27 mouse cellular contexts compared by ENCODE assay signal in the genomic region with DNA sequence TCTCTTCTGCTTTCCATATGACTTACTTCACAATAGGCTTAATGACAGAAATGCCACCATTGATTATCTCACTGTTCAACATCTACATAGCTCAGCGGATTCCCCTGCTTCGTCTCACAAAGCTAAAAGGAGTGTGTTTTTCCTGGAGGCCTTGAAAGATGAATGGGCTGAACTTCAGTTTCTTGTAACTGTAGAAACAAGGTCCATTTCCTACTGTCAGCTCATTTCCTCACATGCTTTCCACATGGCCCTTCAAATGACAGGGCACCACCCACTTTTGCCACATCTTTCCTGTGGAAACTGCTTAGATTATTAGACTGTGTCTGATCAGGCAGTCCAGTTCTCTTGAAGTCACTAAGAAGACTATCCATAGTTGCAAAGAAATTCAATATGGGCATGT. TPM values are rescaled to one million over a fixed set of nuclear protein-coding genes. Genes with fewer than 3 reads are reported as not detected.
DNase-seq lines count a peak whose midpoint lies in the region; ATAC-seq and TF ChIP-seq lines count a peak whose summit lies in the region.
"Had no signal": no experiment of that assay in that cellular context is flagged by ENCODE, and none has a peak within 500 bp of the region (broad histone marks: within the 10 kb centered on the region; RNA-seq: fewer than 3 reads in every experiment).

No protein-coding gene starts in this region.

- no peak overlapping the region for H3K4me3 ChIP-seq in heart, postnatal 0 days (ENCODE audit: low read depth, low read length)
- H3K4me3 ChIP-seq in kidney, embryonic 14.5 days (ENCODE audit: low read length): no peak overlapping the region
- H3K4me3 ChIP-seq: forebrain, embryonic 13.5 days; heart, embryonic 13.5 days; left cerebral cortex, adult 2 months; limb, embryonic 13.5 days; liver, embryonic 12.5 days; midbrain, embryonic 15.5 days had no signal

- WGBS in heart, postnatal 0 days: 69% methylated on average over 2 of the region's 2 CpGs
- 57% methylated on average over 2 of the region's 2 CpGs for WGBS in kidney, embryonic 14.5 days

- H3K27me3 ChIP-seq in heart, postnatal 0 days (ENCODE audit: control insufficient read depth, insufficient read depth, low read length): no peaks in the 10 kb centered on the region
- no peaks in the 10 kb centered on the region for H3K27me3 ChIP-seq in kidney, embryonic 14.5 days (ENCODE audit: control insufficient read depth, insufficient read depth, low read length)
- H3K27me3 ChIP-seq: forebrain, embryonic 13.5 days; heart, embryonic 13.5 days; limb, embryonic 13.5 days; liver, embryonic 12.5 days; midbrain, embryonic 15.5 days had no signal

- H3K4me1 ChIP-seq in heart, postnatal 0 days (ENCODE audit: control insufficient read depth, insufficient read depth): no peaks in the 10 kb centered on the region
- H3K4me1 ChIP-seq in kidney, embryonic 14.5 days (ENCODE audit: control insufficient read depth, insufficient read depth, low read length): no peaks in the 10 kb centered on the region
- H3K4me1 ChIP-seq: forebrain, embryonic 13.5 days; heart, embryonic 13.5 days; limb, embryonic 13.5 days; liver, embryonic 12.5 days; midbrain, embryonic 15.5 days had no signal

- no peaks in the 10 kb centered on the region for H3K9me3 ChIP-seq in heart, postnatal 0 days (replicated peaks; ENCODE audit: control insufficient read depth, low read length)
- H3K9me3 ChIP-seq in kidney, embryonic 14.5 days (ENCODE audit: control insufficient read depth, low read length): no peaks in the 10 kb centered on the region
- H3K9me3 ChIP-seq: forebrain, embryonic 13.5 days; heart, embryonic 13.5 days; limb, embryonic 13.5 days; liver, embryonic 12.5 days; midbrain, embryonic 15.5 days had no signal

- no peak for TF ChIP-seq CTCF in heart, postnatal 0 days (IDR thresholded peaks at IDR 0.05; ENCODE audit: low read depth)

- no peak for ATAC-seq in heart, postnatal 0 days (ENCODE audit: insufficient read depth, low read depth)
- no peak for ATAC-seq in kidney, embryonic 14.5 days (ENCODE audit: low FRiP score, low TSS enrichment)
- ATAC-seq in common myeloid progenitor, adult 5-6 weeks (replicated peaks; ENCODE audit: low read depth, poor library complexity, severe bottlenecking): peak; percentile 58
- ATAC-seq in megakaryocyte progenitor cell, adult 5-6 weeks (replicated peaks; ENCODE audit: poor library complexity): peak; percentile 71
- ATAC-seq: activated CD4-positive, CD25-positive, alpha-beta regulatory T cell, adult 4 months; forebrain, embryonic 13.5 days; hindbrain, embryonic 16.5 days; liver, embryonic 12.5 days; lung, postnatal 0 days; midbrain, embryonic 15.5 days had no signal

- no peak overlapping the region for H3K4me2 ChIP-seq in heart, postnatal 0 days (ENCODE audit: low read depth, low read length)
- H3K4me2 ChIP-seq in kidney, embryonic 14.5 days (replicated peaks; ENCODE audit: low read depth, low read length): no peak overlapping the region
- H3K4me2 ChIP-seq: forebrain, embryonic 13.5 days; heart, embryonic 13.5 days; limb, embryonic 13.5 days; liver, embryonic 12.5 days; midbrain, embryonic 15.5 days had no signal

- H3K9ac ChIP-seq in heart, postnatal 0 days (replicated peaks; ENCODE audit: low read depth, low read length): no peak overlapping the region
- no peak overlapping the region for H3K9ac ChIP-seq in kidney, embryonic 14.5 days (ENCODE audit: low read depth, low read length)
- H3K9ac ChIP-seq: forebrain, embryonic 13.5 days; heart, embryonic 13.5 days; limb, embryonic 13.5 days; liver, embryonic 12.5 days; midbrain, embryonic 15.5 days had no signal

- intact Hi-C loops in heart, postnatal 36 days (cut with DNase I): no loop called here
- intact Hi-C loops in left cerebral cortex, postnatal 4 days (cut with DNase I): no loop called here

- DNase-seq in heart, postnatal 0 days (ENCODE audit: low spot score): peak; percentile 14
- DNase-seq in heart, postnatal 36 days: no peak
- peak; percentile 14 for DNase-seq in kidney, postnatal 14 days
- DNase-seq in left cerebral cortex, postnatal 4 days: no peak
- DNase-seq: adrenal gland, adult 8-10 months; B cell, adult 2 months; cerebellum, adult 8-10 months; cerebellum, postnatal 25 days; gastrocnemius, postnatal 10 days; heart, postnatal 14 days; kidney, adult 8-10 months; lung, adult 18-20 months; lung, postnatal 4 days; spleen, adult 18-20 months; thymus, postnatal 14 days had no signal

- H3K36me3 ChIP-seq in heart, postnatal 0 days (replicated peaks; ENCODE audit: control insufficient read depth, insufficient read depth, low read length): peaks cover 70% of the 10 kb centered on the region
- peaks cover 70% of the 10 kb centered on the region for H3K36me3 ChIP-seq in kidney, embryonic 14.5 days (ENCODE audit: control insufficient read depth, insufficient read depth, low read length)

- H3K27ac ChIP-seq in heart, postnatal 0 days (ENCODE audit: low read depth): no peak overlapping the region
- no peak overlapping the region for H3K27ac ChIP-seq in kidney, embryonic 14.5 days (ENCODE audit: low read depth, low read length)
- H3K27ac ChIP-seq: forebrain, embryonic 13.5 days; heart, embryonic 13.5 days; left cerebral cortex, adult 2 months; limb, embryonic 13.5 days; liver, embryonic 12.5 days; midbrain, embryonic 15.5 days had no signal

- TF ChIP-seq EP300 in heart, postnatal 0 days (IDR thresholded peaks at IDR 0.05; ENCODE audit: low read depth): no peak

RNA-seq across cellular contexts. Expression of gene Nipa2, which starts 33.6 kb away (rescaled TPM):
- total RNA-seq in heart, postnatal 0 days (2014; rRNA removed; ENCODE audit: low replicate concordance): 28.9 and 40.0 TPM in 2 replicates
- polyA plus RNA-seq in heart, postnatal 0 days (2015; fragmentation: Nextera tagmentation; extraction: Ambion mirVana): 30.4 and 32.2 TPM in 2 replicates
- total RNA-seq in heart, postnatal 36 days (2021): 10 to 100 TPM; 41.2 to 48.9 TPM
- 39.8 and 56.1 TPM in 2 replicates for polyA plus RNA-seq in kidney, embryonic 14.5 days (2014; fragmentation: Nextera tagmentation; extraction: Ambion mirVana)
- total RNA-seq in common myeloid progenitor, adult 5-6 weeks (2017): 26.8 and 33.6 TPM in 2 replicates
- 55.1 and 56.7 TPM in 2 replicates for total RNA-seq in megakaryocyte progenitor cell, adult 5-6 weeks (2015)
- 32.1 and 35.4 TPM in 2 replicates for total RNA-seq in megakaryocyte progenitor cell, adult 5-6 weeks (2017)
- 10 to 100 TPM; 43.1 to 52.5 TPM for total RNA-seq in left cerebral cortex, postnatal 4 days (2021)

Comparison
In these comparisons a context has a peak if more than half of its experiments do, and no peak if none do; other contexts are left out.
1. DNase-seq: peak in heart, postnatal 0 days (single experiment) and kidney, postnatal 14 days (single experiment); none in heart, postnatal 36 days (0 of 2) and left cerebral cortex, postnatal 4 days (single experiment).
2. ATAC-seq: peak in common myeloid progenitor, adult 5-6 weeks (single experiment) and megakaryocyte progenitor cell, adult 5-6 weeks (single experiment); none in heart, postnatal 0 days (single experiment) and kidney, embryonic 14.5 days (single experiment).